Mouse (Mus musculus) CH12.LX (cell line): ENCODE results near the gene Asxl1. TPM values are rescaled to one million over a fixed set of nuclear protein-coding genes. Genes with fewer than 3 reads are reported as not detected.

Experiments used
- DNase-seq: peaks from one replicate; pipeline ENCODE4 v3.0.0-alpha.2; 2013; ENCODE audit errors: extremely low read depth
- H3K27ac ChIP-seq: 2 replicates; pipeline ENCODE4 v1.5.1; 2012; ENCODE audit warnings: low read depth, mild to moderate bottlenecking, control low read depth, moderate library complexity; ENCODE audit not compliant: insufficient read depth
- H3K27me3 ChIP-seq: replicated peaks from 2 replicates; pipeline ENCODE3; 2012; ENCODE audit warnings: inconsistent platforms
- H3K36me3 ChIP-seq, 2 experiments: replicated peaks in 1 of 2; 2 replicates each; pipeline versions ENCODE3 to v1.6.1; 2012; ENCODE audit warnings: inconsistent platforms in 1 of 2, low read length in 1 of 2, mild to moderate bottlenecking in 1 of 2, mixed read lengths in 1 of 2, moderate library complexity in 1 of 2; ENCODE audit not compliant: control insufficient read depth in 1 of 2, insufficient read depth in 1 of 2
- H3K4me1 ChIP-seq, 2 experiments: 2 replicates each; pipeline ENCODE4 v1.6.1; 2012; ENCODE audit warnings: inconsistent platforms in 1 of 2, moderate library complexity in 1 of 2; ENCODE audit not compliant: insufficient read depth in 2 of 2, control insufficient read depth in 1 of 2
- H3K4me2 ChIP-seq: 2 replicates; pipeline ENCODE4 v1.6.1; 2012; ENCODE audit warnings: low read depth, mild to moderate bottlenecking, control low read depth; ENCODE audit not compliant: poor library complexity, insufficient read depth, severe bottlenecking
- H3K4me3 ChIP-seq, 3 experiments: fragments of 150-350 bp in 1 of 3; sonication (generic) in 1 of 3; replicated peaks in 1 of 3; 2 replicates each; pipeline versions ENCODE3 to v1.5.1; 2011 to 2012; ENCODE audit warnings: low read depth in 2 of 3, low read length in 2 of 3, mild to moderate bottlenecking in 2 of 3, moderate library complexity in 2 of 3, control low read depth in 1 of 3, improper control_type of control experiment in 1 of 3, inconsistent platforms in 1 of 3, mixed read lengths in 1 of 3; ENCODE audit not compliant: poor library complexity in 1 of 3
- H3K79me2 ChIP-seq: replicated peaks from 2 replicates; pipeline ENCODE4 v1.6.1; 2012; ENCODE audit warnings: mild to moderate bottlenecking, moderate library complexity; ENCODE audit not compliant: control insufficient read depth, poor library complexity, insufficient read depth, severe bottlenecking; ENCODE audit errors: extremely low read depth
- H3K9ac ChIP-seq: 2 replicates; pipeline ENCODE4 v1.6.1; 2012; ENCODE audit warnings: low read depth, mild to moderate bottlenecking, control low read depth, moderate library complexity; ENCODE audit not compliant: insufficient read depth
- H3K9me3 ChIP-seq: replicated peaks from 2 replicates; pipeline ENCODE3; 2012; ENCODE audit warnings: low read length, inconsistent platforms, mixed read lengths
- BHLHE40 ChIP-seq: IDR thresholded peaks from 2 replicates; pipeline ENCODE4 v1.6.1; 2011; ENCODE audit warnings: mild to moderate bottlenecking, low read depth, low read length, improper control_type of control experiment
- HCFC1 ChIP-seq: IDR thresholded peaks from 2 replicates; pipeline ENCODE4 v1.6.1; 2012; ENCODE audit warnings: low read depth, mild to moderate bottlenecking, inconsistent platforms, low read length, improper control_type of control experiment
- IRF4 ChIP-seq: IDR thresholded peaks from 2 replicates; pipeline ENCODE4 v1.6.1; 2014; ENCODE audit warnings: low read depth, mild to moderate bottlenecking, inconsistent platforms, low read length, improper control_type of control experiment
- MEF2A ChIP-seq: IDR thresholded peaks from 2 replicates; pipeline ENCODE4 v1.6.1; 2014; ENCODE audit warnings: low read depth, mild to moderate bottlenecking, inconsistent platforms, low read length, improper control_type of control experiment, borderline replicate concordance
- MXI1 ChIP-seq: IDR thresholded peaks from 2 replicates; pipeline ENCODE4 v1.6.1; 2011; ENCODE audit warnings: mild to moderate bottlenecking, low read depth, low read length, improper control_type of control experiment
- NRF1 ChIP-seq: IDR thresholded peaks from 2 replicates; pipeline ENCODE4 v1.6.1; 2014; ENCODE audit warnings: low read depth, mild to moderate bottlenecking, inconsistent platforms, low read length, improper control_type of control experiment, moderate library complexity
- PAX5 ChIP-seq: IDR thresholded peaks from 2 replicates; pipeline ENCODE4 v1.6.1; 2012; ENCODE audit warnings: low read length, inconsistent platforms, mixed read lengths
- POLR2A ChIP-seq: IDR thresholded peaks from 2 replicates; pipeline ENCODE4 v1.6.1; 2011; ENCODE audit warnings: low read depth, mild to moderate bottlenecking, improper control_type of control experiment, low read length
- RAD21 ChIP-seq: IDR thresholded peaks from 2 replicates; pipeline ENCODE4 v1.6.1; 2011; ENCODE audit warnings: low read depth, mild to moderate bottlenecking, low read length, improper control_type of control experiment, moderate library complexity
- RCOR1 ChIP-seq: conservative IDR thresholded peaks from 2 replicates; pipeline ENCODE4 v1.6.1; 2012; ENCODE audit warnings: low read depth, mild to moderate bottlenecking, inconsistent platforms, low read length, improper control_type of control experiment
- SMC3 ChIP-seq: IDR thresholded peaks from 2 replicates; pipeline ENCODE4 v1.6.1; 2011; ENCODE audit warnings: low read depth, low read length, improper control_type of control experiment
- TCF12 ChIP-seq: IDR thresholded peaks from 2 replicates; pipeline ENCODE4 v1.6.1; 2014; ENCODE audit warnings: low read depth, mild to moderate bottlenecking, inconsistent platforms, low read length, improper control_type of control experiment
- USF1 ChIP-seq: IDR thresholded peaks from 2 replicates; pipeline ENCODE4 v1.6.1; 2014; ENCODE audit warnings: low read depth, mild to moderate bottlenecking, inconsistent platforms, low read length, improper control_type of control experiment
- ZC3H11A ChIP-seq: IDR thresholded peaks from 2 replicates; pipeline ENCODE4 v1.6.1; 2012; ENCODE audit warnings: low read depth, mild to moderate bottlenecking, inconsistent platforms, low read length, improper control_type of control experiment
- ZKSCAN1 ChIP-seq: IDR thresholded peaks from 2 replicates; pipeline ENCODE4 v1.6.1; 2012; ENCODE audit warnings: low read depth, inconsistent platforms, low read length, improper control_type of control experiment, borderline replicate concordance
- dilution Hi-C: fragments of 300-500 bp; cut with MboI; formaldehyde crosslinking; loops from 2 replicates; pipeline ENCODE4 v1.14.3; 2020; ENCODE audit warnings: low sequenced_read_pairs; ENCODE audit not compliant: extremely low pct_unique_long_range_greater_than_20kb, extremely low pct_ligation_motif_present
- in situ Hi-C: fragments of 300-500 bp; cut with MboI; formaldehyde crosslinking; loops from 3 replicates; pipeline ENCODE4 v1.14.3; 2019; ENCODE audit warnings: low sequenced_read_pairs, low pct_ligation_motif_present, low pct_unique_long_range_greater_than_20kb, mixed read lengths
- polyA plus RNA-seq: library from polyadenylated mRNA; unstranded; fragments of >175 nt; gene quantifications from 2 replicates; pipeline ENCODE4 v1.2.1, GENCODE M21; 2012; ENCODE audit warnings: low read depth; ENCODE audit not compliant: insufficient read length
- total RNA-seq, 2 experiments: library from RNA; depleted of rRNA; stranded (reverse); fragments of 300-350 nt in 1 of 2; fragments of >200 nt in 1 of 2; gene quantifications; 2 replicates each; pipeline ENCODE4 v1.2.3; 2012 to 2014

Gene Asxl1
- total and polyA plus RNA-seq, 3 experiments, result 12.7 to 31.1 (median 18.0) TPM

DNA sequence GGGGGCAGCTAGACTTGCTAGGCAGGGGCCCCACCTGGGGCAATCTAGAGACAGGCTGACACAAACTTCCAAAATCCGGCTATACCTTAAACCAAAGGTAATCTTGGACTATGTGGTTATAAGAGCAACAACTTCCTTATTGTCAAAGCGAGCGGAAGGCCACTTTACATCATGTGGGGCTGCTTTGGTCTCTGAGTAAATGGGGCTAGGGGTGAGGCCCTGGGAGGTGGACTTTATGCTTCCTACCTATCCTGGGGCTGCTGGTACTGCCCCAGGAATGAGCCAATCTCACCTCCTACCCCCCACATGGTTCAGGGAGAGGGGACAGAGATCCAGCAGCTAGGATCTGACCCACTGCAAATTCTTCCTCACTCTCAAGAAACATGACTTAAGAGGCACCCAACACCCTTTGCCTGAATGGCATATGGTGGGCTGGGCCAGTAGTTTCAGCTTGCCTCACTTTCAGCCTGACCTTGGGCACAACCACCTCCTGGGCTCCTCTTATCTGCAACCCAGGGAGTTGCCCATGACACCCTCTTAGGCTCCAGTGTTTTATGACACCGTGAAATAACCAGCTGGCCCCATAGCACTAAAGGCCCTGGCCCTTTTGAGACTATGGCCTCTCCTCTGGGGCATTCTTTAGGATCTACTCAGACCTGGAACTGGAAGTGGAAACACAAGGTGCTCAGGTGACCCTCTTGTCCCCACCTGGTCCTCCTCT lies 79.7 kb downstream of the Asxl1 start:
- Histone ChIP-seq H3K36me3 (peaks cover 6 to 42% of the 10 kb centered on the region in 2 experiments), H3K4me2 (0 out of 2 replicates have a peak overlapping the region, but pooled peaks have one; percentile 1), H3K27ac (no peak overlapping the region), H3K9ac (0 out of 2 replicates have a peak overlapping the region, but pooled peaks have one; percentile 6), H3K4me1 (peaks cover 0 to 7% of the 10 kb centered on the region in 2 experiments; a peak in 2 of 4 replicates), H3K9me3 (no peaks in the 10 kb centered on the region), H3K79me2 (no peaks in the 10 kb centered on the region; the same call in 1 of the 2 replicates), H3K4me3 (peak overlapping the region in 1 of 3 experiments; percentile 40), H3K27me3 (no peaks in the 10 kb centered on the region)
- dilution Hi-C loops (no loop called here), in situ Hi-C loops (no loop called here)
- no peak for DNase-seq
- TF ChIP-seq ZC3H11A, result no peak
- TF ChIP-seq RCOR1, result no peak

GRCm38 (mm10) chr2:153425998-153426670 lies 80.5 kb downstream of the Asxl1 start:
- TF ChIP-seq RAD21 (no peak), ZKSCAN1 (no peak)
- in situ Hi-C loops, result no loop called here
- no peak overlapping the region for H3K4me2 ChIP-seq

GRCm38 (mm10) chr2:153426931-153427330 lies 81.3 kb downstream of the Asxl1 start:
- Histone ChIP-seq H3K27me3 (no peaks in the 10 kb centered on the region), H3K9ac (no peak overlapping the region), H3K79me2 (no peaks in the 10 kb centered on the region; the same call in 1 of the 2 replicates), H3K27ac (no peak overlapping the region), H3K4me2 (no peak overlapping the region), H3K4me1 (peaks cover 0 to 7% of the 10 kb centered on the region in 2 experiments; a peak in 2 of 4 replicates), H3K36me3 (peaks cover 2 to 48% of the 10 kb centered on the region in 2 experiments), H3K9me3 (no peaks in the 10 kb centered on the region), H3K4me3 (no peak overlapping the region)
- dilution Hi-C loops, result no loop called here
- in situ Hi-C loops, result no loop called here
- no peak for DNase-seq
- TF ChIP-seq PAX5, result no peak
- no peak for TF ChIP-seq SMC3
- no peak for TF ChIP-seq MXI1
- no peak for TF ChIP-seq NRF1
- TF ChIP-seq POLR2A, result no peak
- no peak for TF ChIP-seq RAD21
- no peak for TF ChIP-seq BHLHE40
- no peak for TF ChIP-seq HCFC1
- no peak for TF ChIP-seq MEF2A
- TF ChIP-seq TCF12, result no peak
- no peak for TF ChIP-seq USF1
- TF ChIP-seq IRF4, result no peak

More at GRCm38 (mm10) chr2:153425998-153426670, 80.5 kb downstream of the Asxl1 start:
- Histone ChIP-seq H3K27ac (no peak overlapping the region), H3K36me3 (peaks cover 3 to 41% of the 10 kb centered on the region in 2 experiments), H3K4me1 (peaks cover 0 to 7% of the 10 kb centered on the region in 2 experiments; a peak in 2 of 4 replicates), H3K4me3 (no peak overlapping the region), H3K27me3 (no peaks in the 10 kb centered on the region), H3K9me3 (no peaks in the 10 kb centered on the region), H3K9ac (no peak overlapping the region), H3K79me2 (no peaks in the 10 kb centered on the region; the same call in 1 of the 2 replicates)
- no peak for DNase-seq
- dilution Hi-C loops, result no loop called here
